Mouse (Mus musculus) ES-E14 (cell line): ENCODE data around the gene Prrxl1. TPM values are rescaled to one million over a fixed set of nuclear protein-coding genes. Genes with fewer than 3 reads are reported as not detected.

ENCODE experiments used
- DNase-seq: peaks from one replicate; pipeline ENCODE4 v3.0.0-alpha.2; 2013; ENCODE audit warnings: low read depth, low spot score
- H3K27ac ChIP-seq: 2 replicates; pipeline ENCODE4 v1.5.1; 2012; ENCODE audit warnings: low read depth, mild to moderate bottlenecking, low read length, moderate library complexity, mixed read lengths; ENCODE audit not compliant: poor library complexity, insufficient read depth, severe bottlenecking
- H3K36me3 ChIP-seq: 2 replicates; pipeline ENCODE4 v1.6.1; 2012; ENCODE audit warnings: mild to moderate bottlenecking, low read length, moderate library complexity, mixed read lengths; ENCODE audit not compliant: control insufficient read depth, poor library complexity, insufficient read depth, severe bottlenecking
- H3K4me1 ChIP-seq, 2 experiments: fragments of 150-350 bp in 1 of 2; sonication (generic) in 1 of 2; 2 replicates each; pipeline ENCODE4 v1.6.1; 2012; ENCODE audit warnings: low read length in 2 of 2, mild to moderate bottlenecking in 1 of 2, mixed read lengths in 1 of 2; ENCODE audit not compliant: control insufficient read depth in 2 of 2, insufficient read depth in 2 of 2, poor library complexity in 1 of 2
- H3K4me3 ChIP-seq, 2 experiments: fragments of 150-350 bp in 1 of 2; sonication (generic) in 1 of 2; 2 replicates each; pipeline ENCODE4 v1.5.1; 2012; ENCODE audit warnings: low read length in 2 of 2, low read depth in 1 of 2, mild to moderate bottlenecking in 1 of 2, mixed read lengths in 1 of 2; ENCODE audit not compliant: insufficient read depth in 1 of 2, poor library complexity in 1 of 2, severe bottlenecking in 1 of 2
- H3K9ac ChIP-seq: 2 replicates; pipeline ENCODE4 v1.6.1; 2012; ENCODE audit warnings: low read depth, mild to moderate bottlenecking, low read length, mixed read lengths; ENCODE audit not compliant: poor library complexity, insufficient read depth, severe bottlenecking
- H3K9me3 ChIP-seq: fragments of 150-350 bp; sonication (generic); 2 replicates; pipeline ENCODE4 v1.6.1; 2012; ENCODE audit warnings: low read depth, mild to moderate bottlenecking, low read length; ENCODE audit not compliant: control insufficient read depth, insufficient read depth
- CHD2 ChIP-seq: IDR thresholded peaks from 2 replicates; pipeline ENCODE4 v1.6.1; 2014; ENCODE audit warnings: mild to moderate bottlenecking, low read depth, low read length, inconsistent platforms
- HCFC1 ChIP-seq: IDR thresholded peaks from 2 replicates; pipeline ENCODE4 v1.6.1; 2012; ENCODE audit warnings: low read length, inconsistent platforms, borderline replicate concordance; ENCODE audit not compliant: insufficient read depth
- MAFK ChIP-seq: IDR thresholded peaks from 2 replicates; pipeline ENCODE4 v1.6.1; 2014; ENCODE audit warnings: mild to moderate bottlenecking, low read depth, low read length, inconsistent platforms; ENCODE audit not compliant: insufficient read depth
- ZC3H11A ChIP-seq: IDR thresholded peaks from 2 replicates; pipeline ENCODE4 v1.6.1; 2012; ENCODE audit warnings: low read depth, mild to moderate bottlenecking, inconsistent platforms, low read length, borderline replicate concordance
- ZNF384 ChIP-seq: IDR thresholded peaks from 2 replicates; pipeline ENCODE4 v1.6.1; 2012; ENCODE audit warnings: low read depth, low read length, inconsistent platforms
- in situ Hi-C, 2 experiments: fragments of 600-800 bp; cut with MboI; formaldehyde crosslinking; loops; one replicate each; pipeline ENCODE4 v1.15.1; 2025; ENCODE audit warnings: low sequenced_read_pairs in 2 of 2, inconsistent platforms in 1 of 2; ENCODE audit not compliant: unreplicated experiment in 2 of 2
- total RNA-seq: library from RNA; depleted of rRNA; stranded (reverse); fragments of 300-350 nt; gene quantifications from 2 replicates; pipeline ENCODE4 v1.2.3, GENCODE M21; 2012; rRNA removed

Prrxl1 gene
- 0.09 and 0.11 TPM in 2 replicates for total RNA-seq

GRCm38 (mm10) chr14:32599290-32600041 lies at the start of gene Prrxl1:
Gene Prrxl1, plus strand, starts transcription at chr14:32599407.
- TF ChIP-seq ZC3H11A (no peak), CHD2 (no peak), HCFC1 (no peak), ZNF384 (no peak)
- in situ Hi-C loops, result no loop called here
- Histone ChIP-seq H3K36me3 (no peaks in the 10 kb centered on the region), H3K9me3 (no peaks in the 10 kb centered on the region), H3K4me3 (peak within 1 kb of the TSS; percentile 57 to 58), H3K27ac (no peak within 1 kb of the TSS), H3K9ac (no peak within 1 kb of the TSS; the same call in 1 of the 2 replicates), H3K4me1 (peaks cover 0 to 5% of the 10 kb centered on the region in 2 experiments; a peak in 1 of 4 replicates)
- no peak for DNase-seq

DNA sequence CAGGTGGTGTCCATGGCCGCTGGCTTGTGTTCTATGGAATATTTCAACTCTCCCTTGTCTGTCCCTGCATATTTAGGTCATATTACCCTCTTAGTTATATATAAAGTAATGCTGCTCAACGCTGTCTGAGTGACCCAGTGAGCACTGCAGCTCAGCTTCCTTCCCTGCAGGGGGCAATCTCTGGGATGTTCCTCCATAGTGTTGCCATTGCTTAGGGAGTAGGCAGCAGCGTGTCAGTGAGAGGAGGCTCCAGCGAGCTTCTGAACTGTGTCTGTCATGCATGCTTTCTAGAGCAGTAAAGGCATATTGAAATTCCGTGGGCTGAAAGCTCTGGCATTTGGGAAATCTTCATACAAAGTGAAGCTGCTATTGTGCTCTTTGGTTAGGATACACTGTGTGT lies 47.4 kb upstream of the Prrxl1 start:
- Histone ChIP-seq H3K36me3 (peaks cover 3% of the 10 kb centered on the region; the same call in 1 of the 2 replicates), H3K4me1 (no peaks in the 10 kb centered on the region), H3K4me3 (no peak overlapping the region), H3K27ac (no peak overlapping the region), H3K9me3 (no peaks in the 10 kb centered on the region), H3K9ac (no peak overlapping the region)
- DNase-seq, result no peak
- in situ Hi-C loops, result no loop called here
- TF ChIP-seq ZNF384, result no peak
- TF ChIP-seq ZC3H11A, result no peak
- no peak for TF ChIP-seq CHD2
- TF ChIP-seq MAFK, result no peak
- no peak for TF ChIP-seq HCFC1

- H3K4me3 ChIP-seq, result no peak overlapping the region
- H3K9ac ChIP-seq, result no peak overlapping the region
- H3K4me1 ChIP-seq, result no peaks in the 10 kb centered on the region
- DNase-seq, result no peak
- H3K9me3 ChIP-seq, result no peaks in the 10 kb centered on the region
- no peak overlapping the region for H3K27ac ChIP-seq
- peaks cover 8% of the 10 kb centered on the region; the same call in 1 of the 2 replicates for H3K36me3 ChIP-seq
- in situ Hi-C loops, result no loop called here
- TF ChIP-seq ZC3H11A, result no peak
These were observed 45.9 kb upstream of the Prrxl1 start for GRCm38 (mm10) chr14:32553198-32553903.

DNA sequence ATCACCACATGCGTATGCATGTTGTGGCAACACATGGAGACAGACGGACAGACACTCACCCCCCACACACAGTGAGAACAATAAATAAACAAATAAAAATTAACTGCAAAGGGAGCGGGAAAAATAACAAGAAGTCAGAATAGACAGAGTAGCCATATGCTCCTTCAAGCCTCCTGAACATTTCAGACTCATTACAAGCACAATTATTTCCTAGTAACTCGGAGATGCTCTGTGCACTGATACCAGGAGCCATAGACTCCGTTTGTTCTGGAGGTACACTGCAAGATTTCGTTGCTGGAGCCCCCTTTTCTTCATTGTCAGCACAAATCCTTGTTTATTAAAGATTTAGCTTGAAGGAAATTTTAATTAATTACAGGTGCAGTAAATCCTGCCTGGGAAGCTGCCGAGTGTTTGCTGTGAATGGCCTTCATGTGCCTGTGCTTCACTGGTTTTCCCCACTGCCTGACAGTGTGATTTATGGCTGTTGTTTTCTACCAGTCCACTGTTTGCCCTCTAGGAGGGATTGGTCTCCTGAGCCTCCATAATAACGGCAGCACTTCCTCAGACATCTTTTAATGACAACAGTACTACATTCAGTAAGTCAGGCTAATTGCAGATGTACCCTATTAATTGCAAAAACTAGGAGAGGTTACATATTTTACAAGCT lies 44.2 kb upstream of the Prrxl1 start:
- H3K36me3 ChIP-seq, result peaks cover 9% of the 10 kb centered on the region; the same call in 1 of the 2 replicates

More for the DNA sequence above, 44.2 kb upstream of the Prrxl1 start:
- no peak for TF ChIP-seq ZC3H11A
- no peak for TF ChIP-seq ZNF384
- no peak for TF ChIP-seq CHD2
- TF ChIP-seq HCFC1, result no peak
- no peak for TF ChIP-seq MAFK
- DNase-seq, result no peak
- Histone ChIP-seq H3K9me3 (no peaks in the 10 kb centered on the region), H3K9ac (no peak overlapping the region), H3K4me3 (no peak overlapping the region), H3K4me1 (no peaks in the 10 kb centered on the region), H3K27ac (no peak overlapping the region)
- in situ Hi-C loops, result no loop called here
